Mouse (Mus musculus) fibroblast of lung, adult 2 months (primary cell): ENCODE measurements around the gene Lipk.

Source experiments
- DNase-seq: peaks from one replicate; pipeline ENCODE4 v3.0.0-alpha.2; 2011; ENCODE audit warnings: low read depth

The Lipk gene

GRCm38 (mm10) chr19:34008002-34008401 is at the start of gene Lipk:
Gene Lipk (plus strand): TSS chr19:34008290.
- peak; percentile 13 for DNase-seq

- no peak for DNase-seq
Observed at GRCm38 (mm10) chr19:33960887-33961286, 47.2 kb upstream of the Lipk start, which contains the start of gene Lipf. Gene Lipf (plus strand): TSS chr19:33961187.

GRCm38 (mm10) chr19:33979007-33979406 is 29.1 kb upstream of the Lipk start:
- no peak for DNase-seq

- no peak for DNase-seq
Observed at GRCm38 (mm10) chr19:33983043-33983442, 25.0 kb upstream of the Lipk start.

- no peak for DNase-seq
Observed at GRCm38 (mm10) chr19:34021440-34022172, 13.5 kb downstream of the Lipk start.

GRCm38 (mm10) chr19:34022759-34023158 is 14.7 kb downstream of the Lipk start:
- no peak for DNase-seq

- no peak for DNase-seq
Observed at GRCm38 (mm10) chr19:34039731-34040130, 31.6 kb downstream of the Lipk start.

GRCm38 (mm10) chr19:34043008-34043407 is 34.9 kb downstream of the Lipk start:
- DNase-seq = no peak

- no peak for DNase-seq
Observed at GRCm38 (mm10) chr19:34049371-34050039, 41.4 kb downstream of the Lipk start.

- DNase-seq = peak; percentile 69
Observed at GRCm38 (mm10) chr19:34051502-34051901, 43.4 kb downstream of the Lipk start.

GRCm38 (mm10) chr19:34063547-34063946 is 55.5 kb downstream of the Lipk start:
- no peak for DNase-seq

- no peak for DNase-seq
Observed at GRCm38 (mm10) chr19:34064059-34064458, 56.0 kb downstream of the Lipk start.

GRCm38 (mm10) chr19:34066779-34067472 is 58.8 kb downstream of the Lipk start, which contains the start of gene Lipn:
Gene Lipn (plus strand): TSS chr19:34067358.
- DNase-seq = peak; percentile 9

- no peak for DNase-seq
Observed at GRCm38 (mm10) chr19:34074239-34074638, 66.1 kb downstream of the Lipk start.

GRCm38 (mm10) chr19:34078130-34078529 is 70.0 kb downstream of the Lipk start:
- no peak for DNase-seq

GRCm38 (mm10) chr19:34089011-34089680 is 81.1 kb downstream of the Lipk start:
- no peak for DNase-seq

GRCm38 (mm10) chr19:34095381-34095780 is 87.3 kb downstream of the Lipk start:
- DNase-seq = no peak

GRCm38 (mm10) chr19:34096228-34096627 is 88.1 kb downstream of the Lipk start:
- DNase-seq = peak; percentile 36
